Mouse (Mus musculus): Measurements from ENCODE around the gene E130218I03Rik. TPM values are rescaled to one million over a fixed set of nuclear protein-coding genes. Genes with fewer than 3 reads are reported as not detected.
A peak's percentile ranks its signal among the peaks of the same experiment; 100 is the strongest.

Gene E130218I03Rik
- polyA plus RNA-seq, 1 experiment from 2014 or later, result 0.24 TPM

- Histone ChIP-seq H3K9me3 (replicated peaks; ENCODE audit: control insufficient read depth, low read length, poor library complexity, severe bottlenecking) (no peaks in the 10 kb centered on the region), H3K27ac (ENCODE audit: low read length) (0 out of 2 replicates have a peak overlapping the region, but pooled peaks have one; percentile 81), H3K27me3 (ENCODE audit: control insufficient read depth, insufficient read depth, low read depth, low read length) (peaks cover 49% of the 10 kb centered on the region), H3K4me3 (ENCODE audit: low read depth, low read length) (peak overlapping the region; percentile 59), H3K9ac (ENCODE audit: low read depth, low read length) (peak overlapping the region; percentile 75), H3K36me3 (ENCODE audit: control insufficient read depth, insufficient read depth, low read length) (no peaks in the 10 kb centered on the region), H3K4me1 (ENCODE audit: control insufficient read depth, insufficient read depth, low read length) (peaks cover 24% of the 10 kb centered on the region; the same call in 1 of the 2 replicates), H3K4me2 (ENCODE audit: low read length) (peak overlapping the region; percentile 77)
- no peak for ATAC-seq
- WGBS, result 4% methylated on average over 27 of the region's 27 CpGs
Measured at GRCm38 (mm10) chr4:134250116-134250929, 6.9 kb downstream of the E130218I03Rik start.

GRCm38 (mm10) chr4:134250930-134251240 is 7.4 kb downstream of the E130218I03Rik start:
- peak overlapping the region; percentile 59 for H3K4me3 ChIP-seq (ENCODE audit: low read depth, low read length)
- WGBS, result 3% methylated on average over 10 of the region's 10 CpGs
- peaks cover 49% of the 10 kb centered on the region for H3K27me3 ChIP-seq (ENCODE audit: control insufficient read depth, insufficient read depth, low read depth, low read length)
- H3K27ac ChIP-seq (ENCODE audit: low read length), result peak overlapping the region; percentile 81
- no peak for ATAC-seq
- H3K9me3 ChIP-seq (replicated peaks; ENCODE audit: control insufficient read depth, low read length, poor library complexity, severe bottlenecking), result no peaks in the 10 kb centered on the region
- H3K4me2 ChIP-seq (ENCODE audit: low read length), result peak overlapping the region; percentile 77
- H3K9ac ChIP-seq (ENCODE audit: low read depth, low read length), result peak overlapping the region; percentile 75
- H3K4me1 ChIP-seq (ENCODE audit: control insufficient read depth, insufficient read depth, low read length), result peaks cover 21% of the 10 kb centered on the region; the same call in 1 of the 2 replicates
- H3K36me3 ChIP-seq (ENCODE audit: control insufficient read depth, insufficient read depth, low read length), result no peaks in the 10 kb centered on the region

- H3K27me3 ChIP-seq (ENCODE audit: control insufficient read depth, insufficient read depth, low read depth, low read length), result peaks cover 54% of the 10 kb centered on the region
- ATAC-seq, result peak; percentile 66
Measured at GRCm38 (mm10) chr4:134251241-134252130, 8.0 kb downstream of the E130218I03Rik start.

GRCm38 (mm10) chr4:134252131-134252910 is 8.9 kb downstream of the E130218I03Rik start:
- ATAC-seq, result no peak
- H3K27me3 ChIP-seq (ENCODE audit: control insufficient read depth, insufficient read depth, low read depth, low read length), result peaks cover 53% of the 10 kb centered on the region

More at GRCm38 (mm10) chr4:134251241-134252130, 8.0 kb downstream of the E130218I03Rik start:
- H3K4me1 ChIP-seq (ENCODE audit: control insufficient read depth, insufficient read depth, low read length), result peaks cover 18% of the 10 kb centered on the region; the same call in 1 of the 2 replicates
- H3K9ac ChIP-seq (ENCODE audit: low read depth, low read length), result peak overlapping the region; percentile 75
- H3K4me2 ChIP-seq (ENCODE audit: low read length), result peak overlapping the region; percentile 77
- WGBS, result 1% methylated on average over 86 of the region's 91 CpGs
- H3K9me3 ChIP-seq (replicated peaks; ENCODE audit: control insufficient read depth, low read length, poor library complexity, severe bottlenecking), result no peaks in the 10 kb centered on the region
- H3K36me3 ChIP-seq (ENCODE audit: control insufficient read depth, insufficient read depth, low read length), result no peaks in the 10 kb centered on the region
- peak overlapping the region; percentile 59 for H3K4me3 ChIP-seq (ENCODE audit: low read depth, low read length)
- H3K27ac ChIP-seq (ENCODE audit: low read length), result peak overlapping the region; percentile 81

GRCm38 (mm10) chr4:134252911-134253721 is 9.7 kb downstream of the E130218I03Rik start:
- ATAC-seq, result no peak
- H3K4me3 ChIP-seq (ENCODE audit: low read depth, low read length), result peak overlapping the region; percentile 59; the same call in 1 of the 2 replicates
- H3K4me1 ChIP-seq (ENCODE audit: control insufficient read depth, insufficient read depth, low read length), result peaks cover 18% of the 10 kb centered on the region; the same call in 1 of the 2 replicates
- H3K27ac ChIP-seq (ENCODE audit: low read length), result 0 out of 2 replicates have a peak overlapping the region, but pooled peaks have one; percentile 20
- no peaks in the 10 kb centered on the region for H3K36me3 ChIP-seq (ENCODE audit: control insufficient read depth, insufficient read depth, low read length)
- WGBS, result 10% methylated on average over 15 of the region's 15 CpGs
- no peaks in the 10 kb centered on the region for H3K9me3 ChIP-seq (replicated peaks; ENCODE audit: control insufficient read depth, low read length, poor library complexity, severe bottlenecking)
- H3K9ac ChIP-seq (ENCODE audit: low read depth, low read length), result no peak overlapping the region
- peaks cover 47% of the 10 kb centered on the region for H3K27me3 ChIP-seq (ENCODE audit: control insufficient read depth, insufficient read depth, low read depth, low read length)
- H3K4me2 ChIP-seq (ENCODE audit: low read length), result peak overlapping the region; percentile 77

More at GRCm38 (mm10) chr4:134252131-134252910, 8.9 kb downstream of the E130218I03Rik start:
- Histone ChIP-seq H3K9me3 (replicated peaks; ENCODE audit: control insufficient read depth, low read length, poor library complexity, severe bottlenecking) (no peaks in the 10 kb centered on the region), H3K4me1 (ENCODE audit: control insufficient read depth, insufficient read depth, low read length) (peaks cover 18% of the 10 kb centered on the region; the same call in 1 of the 2 replicates), H3K36me3 (ENCODE audit: control insufficient read depth, insufficient read depth, low read length) (no peaks in the 10 kb centered on the region), H3K27ac (ENCODE audit: low read length) (peak overlapping the region; percentile 81), H3K9ac (ENCODE audit: low read depth, low read length) (peak overlapping the region; percentile 75), H3K4me2 (ENCODE audit: low read length) (peak overlapping the region; percentile 77), H3K4me3 (ENCODE audit: low read depth, low read length) (peak overlapping the region; percentile 59)
- WGBS, result 7% methylated on average over 22 of the region's 22 CpGs

GRCm38 (mm10) chr4:134253722-134254324 is 10.4 kb downstream of the E130218I03Rik start, which contains the start of gene Grrp1:
TSS of gene Grrp1 (minus strand) at chr4:134254106.
- Histone ChIP-seq H3K4me1 (ENCODE audit: control insufficient read depth, insufficient read depth, low read length) (peaks cover 18% of the 10 kb centered on the region; the same call in 1 of the 2 replicates), H3K9me3 (replicated peaks; ENCODE audit: control insufficient read depth, low read length, poor library complexity, severe bottlenecking) (no peaks in the 10 kb centered on the region), H3K36me3 (ENCODE audit: control insufficient read depth, insufficient read depth, low read length) (no peaks in the 10 kb centered on the region), H3K4me2 (ENCODE audit: low read length) (peak within 1 kb of the TSS; percentile 20; the same call in 1 of the 2 replicates), H3K27ac (ENCODE audit: low read length) (no peak within 1 kb of the TSS), H3K27me3 (ENCODE audit: control insufficient read depth, insufficient read depth, low read depth, low read length) (peaks cover 40% of the 10 kb centered on the region), H3K9ac (ENCODE audit: low read depth, low read length) (no peak within 1 kb of the TSS), H3K4me3 (ENCODE audit: low read depth, low read length) (peak within 1 kb of the TSS; percentile 18; the same call in 1 of the 2 replicates)
- under 1% methylated on average over 13 of the region's 13 CpGs for WGBS
- ATAC-seq, result no peak

- 13% methylated on average over 3 of the region's 3 CpGs for WGBS
- H3K4me1 ChIP-seq (ENCODE audit: control insufficient read depth, insufficient read depth, low read length), result peaks cover 14% of the 10 kb centered on the region; the same call in 1 of the 2 replicates
Measured at GRCm38 (mm10) chr4:134254835-134255234, 11.4 kb downstream of the E130218I03Rik start.

More at GRCm38 (mm10) chr4:134254835-134255234, 11.4 kb downstream of the E130218I03Rik start:
- Histone ChIP-seq H3K9ac (ENCODE audit: low read depth, low read length) (no peak overlapping the region), H3K36me3 (ENCODE audit: control insufficient read depth, insufficient read depth, low read length) (no peaks in the 10 kb centered on the region), H3K4me2 (ENCODE audit: low read length) (no peak overlapping the region), H3K27ac (ENCODE audit: low read length) (no peak overlapping the region), H3K27me3 (ENCODE audit: control insufficient read depth, insufficient read depth, low read depth, low read length) (peaks cover 37% of the 10 kb centered on the region), H3K9me3 (replicated peaks; ENCODE audit: control insufficient read depth, low read length, poor library complexity, severe bottlenecking) (no peaks in the 10 kb centered on the region), H3K4me3 (ENCODE audit: low read depth, low read length) (no peak overlapping the region)
- no peak for ATAC-seq

All from midbrain, embryonic 16.5 days (tissue).